Mouse (Mus musculus) liver, embryonic 14.5 days (tissue): Measurements from ENCODE around the gene Crybb2. TPM values are rescaled to one million over a fixed set of nuclear protein-coding genes. Genes with fewer than 3 reads are reported as not detected.
A peak's percentile ranks its signal among the peaks of the same experiment; 100 is the strongest.

ENCODE experiments used
- ATAC-seq: fragments of 200-750 bp; cut with Nextera tagmentation; 2 replicates; pipeline ENCODE4 v1.8.0; 2017; ENCODE audit warnings: moderate number of reproducible peaks, mild to moderate bottlenecking, moderate library complexity; ENCODE audit not compliant: insufficient read depth
- DNase-seq, 3 experiments: peaks; one replicate each; pipeline ENCODE4 v3.0.0-alpha.2; 2012 to 2013; ENCODE audit warnings: low read depth in 3 of 3, low spot score in 3 of 3
- H3K27ac ChIP-seq: fragments of 300-500 bp; sonication (generic); 2 replicates; pipeline ENCODE4 v1.5.1; 2014; ENCODE audit warnings: moderate library complexity, mild to moderate bottlenecking, control low read depth, inconsistent platforms
- H3K27me3 ChIP-seq: fragments of 300-500 bp; sonication (generic); 2 replicates; pipeline ENCODE4 v1.6.1; 2014; ENCODE audit warnings: mild to moderate bottlenecking, low read length, moderate library complexity; ENCODE audit not compliant: control insufficient read depth, insufficient read depth
- H3K36me3 ChIP-seq: fragments of 300-500 bp; sonication (generic); replicated peaks from 2 replicates; pipeline ENCODE4 v1.6.1; 2014; ENCODE audit warnings: low read depth; ENCODE audit not compliant: control insufficient read depth, insufficient read depth
- H3K4me1 ChIP-seq, 2 experiments: fragments of 200-500 bp in 1 of 2; fragments of 300-500 bp in 1 of 2; sonication (generic) in 1 of 2; replicated peaks; 2 replicates each; pipeline ENCODE4 v1.6.1; 2012 to 2014; ENCODE audit warnings: antibody characterized with exemption in 1 of 2, inconsistent platforms in 1 of 2, low read length in 1 of 2; ENCODE audit not compliant: control insufficient read depth in 2 of 2, insufficient read depth in 2 of 2
- H3K4me2 ChIP-seq: fragments of 300-500 bp; sonication (generic); 2 replicates; pipeline ENCODE4 v1.6.1; 2014; ENCODE audit warnings: low read depth, mild to moderate bottlenecking, control low read depth, moderate library complexity
- H3K4me3 ChIP-seq, 2 experiments: fragments of 200-500 bp in 1 of 2; fragments of 300-500 bp in 1 of 2; sonication (generic) in 1 of 2; 2 replicates each; pipeline ENCODE4 v1.5.1; 2012 to 2014; ENCODE audit warnings: low read depth in 2 of 2, low read length in 2 of 2, mild to moderate bottlenecking in 2 of 2, control low read depth in 1 of 2, inconsistent platforms in 1 of 2, moderate library complexity in 1 of 2; ENCODE audit not compliant: insufficient read depth in 1 of 2
- H3K9ac ChIP-seq: fragments of 300-500 bp; sonication (generic); replicated peaks from 2 replicates; pipeline ENCODE4 v1.6.1; 2014; ENCODE audit warnings: mild to moderate bottlenecking, control low read depth, moderate library complexity
- H3K9me3 ChIP-seq: fragments of 300-500 bp; sonication (generic); 2 replicates; pipeline ENCODE4 v1.6.1; 2016; ENCODE audit warnings: low read length, mixed read lengths; ENCODE audit not compliant: control insufficient read depth
- CTCF ChIP-seq: IDR thresholded peaks from 2 replicates; pipeline ENCODE4 v1.5.1; 2016; ENCODE audit warnings: antibody characterized with exemption, low read depth, control low read depth
- EP300 ChIP-seq: IDR thresholded peaks from 2 replicates; pipeline ENCODE4 v1.6.1; 2016; ENCODE audit warnings: antibody characterized with exemption, low read depth
- WGBS: fragments of 180-500 bp; shearing (Covaris S2); extraction: QIAGEN DNeasy Blood & Tissue Kit; methylation state at CpG from one replicate; pipeline ENCODE4 v1.1.7; 2014; ENCODE audit not compliant: insufficient replicate concordance; 5-methylcytosine and 5-hydroxymethylcytosine counted together
- polyA plus RNA-seq, 2 experiments: library from polyadenylated mRNA; depleted of rRNA in 1 of 2; stranded (reverse) in 1 of 2; unstranded in 1 of 2; fragments of >200 nt; fragmentation: Nextera tagmentation in 1 of 2; extraction: Ambion mirVana in 1 of 2; gene quantifications; 2 replicates each; pipeline versions ENCODE4 v1.2.1 to v1.2.3; 2012 to 2014

Crybb2 gene
- polyA plus RNA-seq, 2 experiments = not detected

DNA sequence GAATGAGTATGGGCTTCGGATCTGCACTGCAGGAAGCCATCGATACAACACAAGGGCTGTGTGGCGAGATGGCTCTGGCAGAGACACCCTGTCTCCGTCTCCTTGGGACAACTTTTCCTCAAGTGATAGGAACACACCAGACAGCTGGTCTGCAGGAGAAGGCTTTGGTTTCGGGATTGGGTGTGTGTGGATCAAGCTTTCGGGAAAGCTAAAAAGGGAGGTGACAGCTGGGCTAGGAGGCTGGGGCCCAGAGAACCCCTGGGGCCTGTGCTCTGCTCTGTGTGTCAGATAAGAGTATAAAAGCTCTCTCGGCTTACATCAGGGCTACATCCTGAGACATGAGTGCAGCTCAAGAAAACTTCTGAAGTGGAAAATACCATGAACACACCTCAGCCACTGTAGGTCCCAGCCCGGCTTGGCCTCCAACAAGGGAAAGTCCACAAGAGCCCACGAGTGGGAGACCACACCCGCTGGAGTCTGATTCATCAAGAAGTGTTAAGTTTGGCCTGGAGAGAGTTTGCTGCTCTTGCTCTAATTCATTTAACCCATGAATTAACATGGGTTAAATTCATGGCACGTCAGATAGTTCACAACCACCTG lies 38.3 kb upstream of the Crybb2 start:
- TF ChIP-seq CTCF (no peak), EP300 (no peak)
- WGBS = 50% methylated on average over 11 of the region's 11 CpGs
- Histone ChIP-seq H3K4me1 (peaks cover 0 to 25% of the 10 kb centered on the region in 2 experiments; a peak in 2 of 4 replicates), H3K4me3 (no peak overlapping the region), H3K9me3 (no peaks in the 10 kb centered on the region), H3K9ac (no peak overlapping the region), H3K36me3 (no peaks in the 10 kb centered on the region), H3K27ac (no peak overlapping the region), H3K4me2 (no peak overlapping the region), H3K27me3 (no peaks in the 10 kb centered on the region)
- ATAC-seq (peak; percentile 33; the same call in 1 of the 2 replicates), DNase-seq (no peak)

GRCm38 (mm10) chr5:113107709-113108108 lies 37.8 kb upstream of the Crybb2 start:
- no peak overlapping the region for H3K4me3 ChIP-seq
- DNase-seq (no peak), ATAC-seq (no peak)
- no peaks in the 10 kb centered on the region for H3K27me3 ChIP-seq
- no peaks in the 10 kb centered on the region for H3K36me3 ChIP-seq
- no peak for TF ChIP-seq CTCF
- no peak for TF ChIP-seq EP300
- H3K4me1 ChIP-seq = peaks cover 0 to 24% of the 10 kb centered on the region in 2 experiments; a peak in 2 of 4 replicates
- 49% methylated on average over 3 of the region's 3 CpGs for WGBS
- no peak overlapping the region for H3K4me2 ChIP-seq
- no peak overlapping the region for H3K27ac ChIP-seq
- H3K9ac ChIP-seq = no peak overlapping the region
- H3K9me3 ChIP-seq = no peaks in the 10 kb centered on the region

- no peak overlapping the region for H3K4me3 ChIP-seq
- DNase-seq (no peak), ATAC-seq (no peak)
- no peaks in the 10 kb centered on the region for H3K27me3 ChIP-seq
- no peak for TF ChIP-seq EP300
- no peak for TF ChIP-seq CTCF
- WGBS = 76% methylated on average over 7 of the region's 7 CpGs
- H3K27ac ChIP-seq = no peak overlapping the region
- no peaks in the 10 kb centered on the region for H3K9me3 ChIP-seq
- H3K36me3 ChIP-seq = no peaks in the 10 kb centered on the region
- H3K4me1 ChIP-seq = peaks cover 0 to 17% of the 10 kb centered on the region in 2 experiments; a peak in 2 of 4 replicates
- no peak overlapping the region for H3K9ac ChIP-seq
- H3K4me2 ChIP-seq = no peak overlapping the region
Measured at GRCm38 (mm10) chr5:113106594-113106993, 36.7 kb upstream of the Crybb2 start.

GRCm38 (mm10) chr5:113105481-113105880 lies 35.6 kb upstream of the Crybb2 start:
- TF ChIP-seq CTCF (no peak), EP300 (no peak)
- Histone ChIP-seq H3K36me3 (no peaks in the 10 kb centered on the region), H3K4me1 (peaks cover 0 to 9% of the 10 kb centered on the region in 2 experiments; a peak in 2 of 4 replicates), H3K9me3 (no peaks in the 10 kb centered on the region), H3K4me3 (no peak overlapping the region), H3K9ac (no peak overlapping the region), H3K27me3 (no peaks in the 10 kb centered on the region), H3K27ac (no peak overlapping the region), H3K4me2 (no peak overlapping the region)
- ATAC-seq (no peak), DNase-seq (no peak)
- WGBS = 75% methylated on average over 4 of the region's 4 CpGs

DNA sequence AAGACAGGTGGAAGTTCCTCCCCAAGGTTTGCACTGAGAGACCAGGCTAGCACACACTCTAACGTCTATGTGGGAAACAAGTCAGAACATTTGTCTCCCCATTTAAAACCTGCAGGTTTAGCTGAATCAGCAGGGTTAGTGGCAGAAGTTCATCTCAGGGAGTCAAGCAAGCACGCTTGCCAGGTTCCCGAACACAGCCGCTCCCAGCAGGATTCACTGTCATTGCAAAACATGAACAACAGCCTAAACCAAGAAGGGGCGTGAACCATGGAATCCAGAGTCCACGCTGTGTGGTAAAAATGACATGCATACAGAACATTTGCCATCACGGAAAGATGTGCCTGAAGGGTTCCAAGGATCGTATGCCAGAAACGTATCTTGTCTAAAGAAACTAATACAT lies 35.1 kb upstream of the Crybb2 start:
- H3K27ac ChIP-seq = no peak overlapping the region
- WGBS = 68% methylated on average over 9 of the region's 9 CpGs

More for the DNA sequence above, 35.1 kb upstream of the Crybb2 start:
- no peak overlapping the region for H3K4me3 ChIP-seq
- ATAC-seq (no peak), DNase-seq (no peak)
- H3K9me3 ChIP-seq = no peaks in the 10 kb centered on the region
- no peak overlapping the region for H3K9ac ChIP-seq
- no peak overlapping the region for H3K4me2 ChIP-seq
- peaks cover 0 to 7% of the 10 kb centered on the region in 2 experiments; a peak in 2 of 4 replicates for H3K4me1 ChIP-seq
- TF ChIP-seq CTCF = no peak
- no peak for TF ChIP-seq EP300
- H3K27me3 ChIP-seq = no peaks in the 10 kb centered on the region
- no peaks in the 10 kb centered on the region for H3K36me3 ChIP-seq
